Mouse (Mus musculus): ENCODE measurements around the gene Gh.

Gh gene

GRCm38 (mm10) chr11:106307432-106307831 lies 5.8 kb upstream of the Gh start:
- DNase-seq, result no peak

- no peak for DNase-seq
Measured at GRCm38 (mm10) chr11:106306758-106307157, 5.1 kb upstream of the Gh start.

- DNase-seq, result no peak
Measured at GRCm38 (mm10) chr11:106306065-106306385, 4.4 kb upstream of the Gh start.

GRCm38 (mm10) chr11:106305348-106306064 lies 3.8 kb upstream of the Gh start:
- DNase-seq, result no peak

GRCm38 (mm10) chr11:106302634-106303033 lies 969 bp upstream of the Gh start:
- DNase-seq, result peak; percentile 44

GRCm38 (mm10) chr11:106291861-106292260 lies 9.8 kb downstream of the Gh start:
- DNase-seq, result peak; percentile 83

GRCm38 (mm10) chr11:106290376-106290775 lies 11.3 kb downstream of the Gh start:
- DNase-seq, result no peak

GRCm38 (mm10) chr11:106289369-106289768 lies 12.3 kb downstream of the Gh start:
- DNase-seq, result peak; percentile 91

- DNase-seq, result peak; percentile 82
Measured at GRCm38 (mm10) chr11:106286987-106287386, 14.7 kb downstream of the Gh start.

GRCm38 (mm10) chr11:106286206-106286605 lies 15.5 kb downstream of the Gh start:
- peak; percentile 43 for DNase-seq

- DNase-seq, result no peak
Measured at GRCm38 (mm10) chr11:106284126-106284525, 17.5 kb downstream of the Gh start.

GRCm38 (mm10) chr11:106283371-106283770 lies 18.3 kb downstream of the Gh start:
- DNase-seq, result peak; percentile 48

GRCm38 (mm10) chr11:106282452-106282851 lies 19.2 kb downstream of the Gh start:
- no peak for DNase-seq

GRCm38 (mm10) chr11:106276454-106276853 lies 25.2 kb downstream of the Gh start, which contains the start of gene Tcam1:
TSS of gene Tcam1 (plus strand) at chr11:106276672.
- DNase-seq, result peak; percentile 93

- DNase-seq, result peak; percentile 38
Measured at GRCm38 (mm10) chr11:106274971-106275411, 26.7 kb downstream of the Gh start.

GRCm38 (mm10) chr11:106274374-106274773 lies 27.3 kb downstream of the Gh start:
- no peak for DNase-seq

GRCm38 (mm10) chr11:106273811-106274210 lies 27.9 kb downstream of the Gh start:
- DNase-seq, result no peak

GRCm38 (mm10) chr11:106273311-106273684 lies 28.4 kb downstream of the Gh start:
- no peak for DNase-seq

- peak; percentile 99 for DNase-seq
Measured at GRCm38 (mm10) chr11:106272644-106273310, 28.9 kb downstream of the Gh start, which contains the start of gene Smarcd2. TSS of gene Smarcd2 (minus strand) at chr11:106272972.

GRCm38 (mm10) chr11:106271794-106272643 lies 29.6 kb downstream of the Gh start:
- peak; percentile 59 for DNase-seq

- DNase-seq, result peak; percentile 40
Measured at GRCm38 (mm10) chr11:106271131-106271793, 30.4 kb downstream of the Gh start.

- DNase-seq, result peak; percentile 61
Measured at GRCm38 (mm10) chr11:106269060-106269431, 32.6 kb downstream of the Gh start.
